Mouse (Mus musculus): ENCODE data around the gene Inpp4b. TPM values are rescaled to one million over a fixed set of nuclear protein-coding genes. Genes with fewer than 3 reads are reported as not detected.

The Inpp4b gene
- polyA plus RNA-seq, 1 experiment: not detected

GRCm38 (mm10) chr8:81867020-81867419 is 524.7 kb downstream of the Inpp4b start:
- H3K4me3 ChIP-seq (ENCODE audit: insufficient read depth, low read depth, low read length): no peak overlapping the region
- no peaks in the 10 kb centered on the region for H3K4me1 ChIP-seq (ENCODE audit: control insufficient read depth, insufficient read depth, low read length)
- 20% methylated on average over 3 of the region's 3 CpGs for WGBS
- no peak for TF ChIP-seq POLR2A (IDR thresholded peaks at IDR 0.05; ENCODE audit: insufficient read depth, low read depth, low read length)
- TF ChIP-seq CTCF (IDR thresholded peaks at IDR 0.05; ENCODE audit: insufficient read depth, low read depth, low read length): no peak
- no peak overlapping the region for H3K27ac ChIP-seq (ENCODE audit: insufficient read depth, low read depth, low read length)

GRCm38 (mm10) chr8:81870466-81870865 is 528.1 kb downstream of the Inpp4b start:
- no peak overlapping the region for H3K27ac ChIP-seq (ENCODE audit: insufficient read depth, low read depth, low read length)
- no peak overlapping the region for H3K4me3 ChIP-seq (ENCODE audit: insufficient read depth, low read depth, low read length)
- TF ChIP-seq POLR2A (IDR thresholded peaks at IDR 0.05; ENCODE audit: insufficient read depth, low read depth, low read length): no peak
- 93% methylated on average over 2 of the region's 2 CpGs for WGBS
- H3K4me1 ChIP-seq (ENCODE audit: control insufficient read depth, insufficient read depth, low read length): no peaks in the 10 kb centered on the region

- Histone ChIP-seq H3K4me1 (ENCODE audit: control insufficient read depth, insufficient read depth, low read length) (no peaks in the 10 kb centered on the region), H3K27ac (ENCODE audit: insufficient read depth, low read depth, low read length) (0 out of 2 replicates have a peak overlapping the region, but pooled peaks have one; percentile 37), H3K4me3 (ENCODE audit: insufficient read depth, low read depth, low read length) (no peak overlapping the region)
- WGBS: 41% methylated on average over 3 of the region's 3 CpGs
- no peak for TF ChIP-seq POLR2A (IDR thresholded peaks at IDR 0.05; ENCODE audit: insufficient read depth, low read depth, low read length)
- no peak for TF ChIP-seq CTCF (IDR thresholded peaks at IDR 0.05; ENCODE audit: insufficient read depth, low read depth, low read length)
Observed at GRCm38 (mm10) chr8:81880071-81880470, 537.7 kb downstream of the Inpp4b start.

GRCm38 (mm10) chr8:81884195-81884594 is 541.8 kb downstream of the Inpp4b start:
- Histone ChIP-seq H3K4me3 (ENCODE audit: insufficient read depth, low read depth, low read length) (no peak overlapping the region), H3K4me1 (ENCODE audit: control insufficient read depth, insufficient read depth, low read length) (no peaks in the 10 kb centered on the region), H3K27ac (ENCODE audit: insufficient read depth, low read depth, low read length) (no peak overlapping the region)
- 90% methylated on average over 5 of the region's 5 CpGs for WGBS
- TF ChIP-seq CTCF (IDR thresholded peaks at IDR 0.05; ENCODE audit: insufficient read depth, low read depth, low read length) (no peak), POLR2A (IDR thresholded peaks at IDR 0.05; ENCODE audit: insufficient read depth, low read depth, low read length) (no peak)

GRCm38 (mm10) chr8:81888843-81889242 is 546.5 kb downstream of the Inpp4b start:
- no peaks in the 10 kb centered on the region for H3K4me1 ChIP-seq (ENCODE audit: control insufficient read depth, insufficient read depth, low read length)
- TF ChIP-seq CTCF (IDR thresholded peaks at IDR 0.05; ENCODE audit: insufficient read depth, low read depth, low read length): no peak
- TF ChIP-seq POLR2A (IDR thresholded peaks at IDR 0.05; ENCODE audit: insufficient read depth, low read depth, low read length): no peak
- no peak overlapping the region for H3K27ac ChIP-seq (ENCODE audit: insufficient read depth, low read depth, low read length)
- H3K4me3 ChIP-seq (ENCODE audit: insufficient read depth, low read depth, low read length): no peak overlapping the region

GRCm38 (mm10) chr8:81893292-81893691 is 550.9 kb downstream of the Inpp4b start:
- H3K27ac ChIP-seq (ENCODE audit: insufficient read depth, low read depth, low read length): no peak overlapping the region
- no peaks in the 10 kb centered on the region for H3K4me1 ChIP-seq (ENCODE audit: control insufficient read depth, insufficient read depth, low read length)
- H3K4me3 ChIP-seq (ENCODE audit: insufficient read depth, low read depth, low read length): no peak overlapping the region
- WGBS: 86% methylated on average over 1 of the region's 1 CpGs
- TF ChIP-seq POLR2A (IDR thresholded peaks at IDR 0.05; ENCODE audit: insufficient read depth, low read depth, low read length): no peak
- TF ChIP-seq CTCF (IDR thresholded peaks at IDR 0.05; ENCODE audit: insufficient read depth, low read depth, low read length): no peak

GRCm38 (mm10) chr8:81946812-81947211 is 604.5 kb downstream of the Inpp4b start:
- WGBS: 97% methylated on average over 5 of the region's 5 CpGs
- no peaks in the 10 kb centered on the region for H3K4me1 ChIP-seq (ENCODE audit: control insufficient read depth, insufficient read depth, low read length)

GRCm38 (mm10) chr8:81953101-81953500 is 610.7 kb downstream of the Inpp4b start:
- H3K27ac ChIP-seq (ENCODE audit: insufficient read depth, low read depth, low read length): no peak overlapping the region
- H3K4me1 ChIP-seq (ENCODE audit: control insufficient read depth, insufficient read depth, low read length): no peaks in the 10 kb centered on the region
- TF ChIP-seq CTCF (IDR thresholded peaks at IDR 0.05; ENCODE audit: insufficient read depth, low read depth, low read length) (no peak), POLR2A (IDR thresholded peaks at IDR 0.05; ENCODE audit: insufficient read depth, low read depth, low read length) (no peak)
- 90% methylated on average over 2 of the region's 2 CpGs for WGBS
- H3K4me3 ChIP-seq (ENCODE audit: insufficient read depth, low read depth, low read length): no peak overlapping the region

More at GRCm38 (mm10) chr8:81946812-81947211, 604.5 kb downstream of the Inpp4b start:
- no peak for TF ChIP-seq POLR2A (IDR thresholded peaks at IDR 0.05; ENCODE audit: insufficient read depth, low read depth, low read length)
- no peak overlapping the region for H3K4me3 ChIP-seq (ENCODE audit: insufficient read depth, low read depth, low read length)
- no peak overlapping the region for H3K27ac ChIP-seq (ENCODE audit: insufficient read depth, low read depth, low read length)

GRCm38 (mm10) chr8:81985128-81985665 is 642.8 kb downstream of the Inpp4b start:
- WGBS: 78% methylated on average over 8 of the region's 8 CpGs
- H3K4me1 ChIP-seq (ENCODE audit: control insufficient read depth, insufficient read depth, low read length): no peaks in the 10 kb centered on the region
- H3K27ac ChIP-seq (ENCODE audit: insufficient read depth, low read depth, low read length): no peak overlapping the region
- no peak for TF ChIP-seq POLR2A (IDR thresholded peaks at IDR 0.05; ENCODE audit: insufficient read depth, low read depth, low read length)
- TF ChIP-seq CTCF (IDR thresholded peaks at IDR 0.05; ENCODE audit: insufficient read depth, low read depth, low read length): no peak
- no peak overlapping the region for H3K4me3 ChIP-seq (ENCODE audit: insufficient read depth, low read depth, low read length)

GRCm38 (mm10) chr8:81992966-81993365 is 650.6 kb downstream of the Inpp4b start:
- Histone ChIP-seq H3K4me3 (ENCODE audit: insufficient read depth, low read depth, low read length) (no peak overlapping the region), H3K4me1 (ENCODE audit: control insufficient read depth, insufficient read depth, low read length) (no peaks in the 10 kb centered on the region), H3K27ac (ENCODE audit: insufficient read depth, low read depth, low read length) (no peak overlapping the region)
- TF ChIP-seq CTCF (IDR thresholded peaks at IDR 0.05; ENCODE audit: insufficient read depth, low read depth, low read length): no peak
- TF ChIP-seq POLR2A (IDR thresholded peaks at IDR 0.05; ENCODE audit: insufficient read depth, low read depth, low read length): no peak
- WGBS: 88% methylated on average over 3 of the region's 3 CpGs

Data from olfactory bulb, adult 2 months (tissue).